Mouse (Mus musculus): ENCODE data around the gene Parp8.

Parp8 gene

DNA sequence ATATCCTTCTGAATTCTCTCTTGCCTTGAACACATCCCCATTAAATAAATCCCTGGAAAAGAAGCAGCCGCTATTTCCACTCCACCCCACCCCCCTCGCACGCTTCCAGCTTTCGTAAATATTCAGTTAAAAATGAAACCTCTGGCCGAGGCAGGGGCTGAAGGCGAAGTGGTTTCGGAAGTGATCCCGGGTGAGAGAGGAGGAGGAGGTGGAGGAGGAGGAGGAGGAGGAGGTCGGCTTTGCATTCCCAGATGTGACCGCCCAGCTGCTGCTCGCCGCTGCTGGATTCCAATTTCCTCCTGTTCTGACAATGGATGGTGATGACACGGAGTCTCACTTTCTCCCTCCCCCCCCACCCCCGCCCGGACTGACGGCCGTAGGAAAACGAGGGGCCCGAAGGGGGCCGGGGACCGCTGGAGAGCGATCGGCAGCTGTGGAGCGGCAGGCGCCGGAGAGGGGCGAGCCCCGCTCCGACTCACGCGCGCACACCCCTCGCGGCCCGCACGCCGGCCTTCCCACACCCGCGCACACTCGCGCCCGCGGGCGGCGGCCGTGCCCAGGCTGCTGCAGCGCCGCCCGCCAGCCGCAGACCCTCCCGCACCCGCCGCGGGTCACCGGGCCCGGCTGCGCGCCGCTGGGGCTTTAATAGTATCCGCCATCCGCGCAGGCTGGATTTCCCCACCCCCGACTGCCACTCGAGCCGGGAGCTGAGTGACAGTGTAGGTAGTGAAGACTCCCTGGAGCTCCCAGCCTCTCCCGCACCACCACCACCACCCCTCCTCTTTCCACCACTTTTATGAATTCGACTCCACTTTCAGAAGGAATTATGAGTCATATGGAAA lies at the start of gene Parp8:
Gene Parp8 (minus strand): TSS at position 312 of the 842 bp plus-strand sequence.
- peak; percentile 52 to 66 for DNase-seq

DNA sequence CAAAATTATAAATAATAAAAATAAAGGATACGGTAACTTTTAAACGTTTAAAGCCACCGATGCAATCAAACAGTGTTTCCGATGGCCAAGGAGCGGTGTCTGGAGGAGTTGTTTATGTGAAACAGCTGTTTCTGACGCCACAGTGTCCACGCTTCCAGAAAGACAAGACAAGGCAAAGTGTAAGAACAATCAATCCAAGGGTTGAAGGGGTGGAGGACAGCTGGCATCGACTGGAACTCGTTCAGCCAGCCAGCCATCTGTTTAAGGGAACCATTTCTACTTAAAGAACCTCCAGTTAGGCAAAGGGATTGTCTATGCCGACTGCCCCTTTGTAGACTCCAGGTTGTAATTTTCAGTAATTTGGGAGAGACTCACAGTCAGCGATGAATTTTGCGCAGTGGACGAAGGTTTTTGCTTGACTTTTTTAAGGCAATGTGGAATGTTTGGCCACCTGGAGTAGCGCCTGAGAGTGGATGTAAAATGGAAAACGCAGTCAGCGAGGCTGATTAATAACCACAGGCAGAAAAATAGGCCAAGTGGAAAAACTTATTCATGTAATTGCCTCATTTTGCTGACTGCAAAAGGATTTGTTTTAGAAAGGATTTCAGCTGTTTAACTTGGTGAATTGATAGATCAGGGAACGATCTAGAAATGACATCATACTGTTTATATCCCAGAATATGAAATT lies 37.4 kb upstream of the Parp8 start:
- no peak for DNase-seq

DNA sequence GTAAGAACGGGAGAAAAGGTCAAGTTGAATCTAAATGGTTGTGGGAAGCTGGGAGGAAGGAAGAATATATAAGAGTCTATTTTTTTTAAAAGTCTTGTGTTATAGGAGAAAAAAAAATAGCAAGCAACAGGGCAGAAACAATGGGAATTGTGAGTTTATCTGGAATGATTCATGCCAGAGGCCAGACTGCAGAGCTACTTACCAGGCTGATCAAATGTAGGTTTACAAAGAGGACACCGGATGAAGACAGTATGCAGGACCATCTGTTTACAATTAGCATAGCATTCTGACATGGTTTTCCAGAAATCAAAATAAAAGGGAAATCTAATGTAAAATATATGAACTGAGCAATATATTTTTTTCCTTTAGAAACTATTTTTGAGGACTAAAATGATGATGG lies 31.1 kb upstream of the Parp8 start:
- DNase-seq = no peak

DNA sequence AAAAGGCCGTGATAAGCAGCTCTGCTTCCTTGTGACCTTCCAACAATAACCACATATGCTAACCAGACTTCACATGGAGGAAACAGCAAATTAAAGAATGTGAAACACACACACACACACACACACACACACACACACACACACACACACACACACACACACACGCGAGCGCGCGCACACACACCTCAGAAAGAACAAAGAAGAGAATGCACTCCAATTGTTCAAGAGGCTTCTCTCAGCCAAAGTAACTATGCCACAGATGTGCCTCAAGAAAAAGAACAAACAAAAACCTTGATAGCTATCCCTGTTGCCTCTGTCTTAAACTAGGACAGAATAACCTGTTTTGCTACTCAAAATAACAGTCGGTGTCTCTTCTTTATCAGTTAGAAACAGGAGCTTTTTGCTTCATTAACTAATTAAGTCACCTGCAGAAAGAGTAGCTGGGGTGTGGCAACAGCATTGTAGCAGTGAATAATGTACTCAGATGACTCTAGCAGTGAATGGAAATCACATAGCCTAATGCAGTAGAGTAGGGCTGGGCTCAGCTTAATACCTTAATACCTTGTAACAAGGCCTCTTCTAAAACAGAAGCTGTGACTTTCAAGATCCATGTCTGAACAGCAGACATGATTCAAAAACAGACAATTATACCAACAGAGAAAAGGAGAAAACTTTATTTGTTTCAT lies 29.6 kb upstream of the Parp8 start:
- no peak for DNase-seq

DNA sequence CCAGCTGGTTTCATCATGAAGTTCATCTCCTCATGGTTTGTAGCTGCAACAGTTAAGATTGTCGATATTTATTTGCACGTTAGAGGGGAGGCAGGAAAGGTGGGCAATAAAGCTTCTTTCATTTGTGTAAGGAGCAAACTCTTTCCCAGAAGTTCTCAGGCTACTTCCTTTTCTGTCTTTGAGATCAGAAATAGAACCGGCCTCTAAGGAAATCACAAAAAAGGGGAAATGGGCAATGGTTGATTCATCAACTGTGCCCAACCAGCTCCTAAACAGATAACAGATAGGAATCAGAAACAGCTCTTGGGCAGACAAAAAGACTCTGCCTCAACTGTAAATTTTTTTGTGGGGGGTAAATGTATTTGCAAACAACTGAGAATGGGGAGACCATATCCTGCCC lies 27.4 kb upstream of the Parp8 start:
- no peak for DNase-seq

DNA sequence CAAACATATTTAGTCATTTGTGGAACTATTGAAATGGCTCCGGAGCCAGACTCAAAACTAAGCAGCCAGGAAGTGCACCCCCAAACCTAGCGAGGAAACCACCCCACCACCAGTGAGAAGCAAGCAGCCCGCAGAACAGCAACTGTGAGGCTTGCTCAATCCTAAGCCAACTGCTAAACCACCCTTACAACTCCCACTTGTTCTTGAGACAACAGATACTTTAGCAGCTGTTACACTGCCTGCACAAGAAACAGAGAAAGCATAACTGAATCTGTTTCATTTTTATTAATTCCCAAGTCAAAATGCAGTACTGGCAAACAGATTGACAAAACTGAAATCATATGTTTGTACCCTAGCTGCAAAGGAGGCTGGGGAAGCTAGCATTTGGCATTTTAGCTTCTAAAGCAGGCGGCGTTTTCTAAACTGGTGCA lies 23.2 kb upstream of the Parp8 start:
- no peak for DNase-seq

DNA sequence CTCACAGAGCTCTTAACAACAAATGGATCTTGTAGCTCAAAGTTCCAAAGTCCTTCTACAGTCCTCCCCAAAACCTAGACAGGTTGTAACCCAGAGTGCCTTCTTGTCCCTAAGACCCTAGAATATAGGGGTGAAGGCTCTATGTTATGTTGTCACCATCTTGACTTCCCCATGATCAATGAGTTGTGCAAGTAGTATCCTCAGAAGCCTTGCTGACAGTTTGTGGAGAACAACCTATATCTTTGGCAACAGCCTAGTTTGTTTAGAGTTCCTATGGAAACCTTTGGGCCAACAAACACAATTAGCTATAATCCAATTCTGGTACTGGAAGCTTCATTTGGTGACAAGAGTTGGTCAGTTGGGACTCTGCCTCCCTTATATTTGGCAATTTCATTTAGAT lies 18.2 kb upstream of the Parp8 start:
- DNase-seq = no peak

DNA sequence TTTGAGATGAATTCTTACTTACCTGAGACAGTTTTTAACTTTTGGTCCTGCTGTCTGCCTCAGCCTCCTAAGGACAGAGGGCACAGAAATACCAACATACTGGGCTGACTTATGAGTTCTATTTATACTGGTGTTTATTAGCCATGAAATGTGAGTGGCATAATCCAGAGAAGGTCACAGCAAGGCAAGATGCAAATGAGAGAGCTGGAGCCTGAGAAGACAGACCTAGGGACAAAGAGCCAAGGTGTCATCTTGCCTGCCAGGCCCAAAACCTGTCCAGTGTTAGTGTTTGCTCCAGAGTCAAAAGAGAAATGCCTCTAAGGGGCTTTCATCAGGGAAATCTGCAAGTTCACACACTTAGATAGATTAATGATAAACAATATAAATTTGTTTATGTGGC lies 15.7 kb upstream of the Parp8 start:
- DNase-seq = no peak

DNA sequence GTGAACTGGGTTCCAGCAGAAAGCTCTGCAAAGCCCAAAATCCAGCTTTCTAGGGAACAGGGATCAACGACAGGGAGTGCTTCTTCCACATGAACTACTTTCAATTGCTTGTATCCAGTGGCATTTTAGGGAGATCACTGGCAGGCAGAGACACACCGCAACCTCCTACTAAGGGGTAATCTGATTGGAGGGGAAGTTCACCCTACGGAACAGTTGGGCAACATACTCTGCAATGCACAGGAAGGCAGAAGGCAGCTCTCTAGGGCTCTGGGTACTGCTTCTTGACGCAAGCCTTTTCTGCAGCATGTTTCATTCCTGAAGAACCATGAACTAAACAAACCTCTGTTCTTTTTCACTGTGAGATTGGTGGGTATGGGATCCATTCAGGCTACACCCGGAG lies 10.9 kb upstream of the Parp8 start:
- DNase-seq = no peak

DNA sequence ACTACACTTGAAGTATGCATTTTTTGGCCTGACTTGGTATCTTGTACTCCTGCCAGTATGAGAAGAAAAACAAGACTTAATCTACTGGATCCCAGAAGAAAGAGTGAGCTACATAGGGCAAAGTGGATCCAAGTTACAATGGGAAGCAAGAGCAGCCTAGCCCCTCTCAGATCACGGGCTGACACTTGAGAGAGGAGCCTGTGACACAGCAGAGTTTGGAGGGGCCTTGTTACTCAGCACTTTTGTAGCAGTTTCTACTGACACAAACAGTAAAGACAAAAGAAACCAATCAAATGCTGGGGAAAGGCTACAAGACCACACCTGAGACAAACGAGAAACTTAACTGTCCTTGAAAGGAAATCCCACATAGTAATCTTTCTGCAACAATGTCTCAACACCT lies 9.8 kb upstream of the Parp8 start:
- DNase-seq = no peak

DNA sequence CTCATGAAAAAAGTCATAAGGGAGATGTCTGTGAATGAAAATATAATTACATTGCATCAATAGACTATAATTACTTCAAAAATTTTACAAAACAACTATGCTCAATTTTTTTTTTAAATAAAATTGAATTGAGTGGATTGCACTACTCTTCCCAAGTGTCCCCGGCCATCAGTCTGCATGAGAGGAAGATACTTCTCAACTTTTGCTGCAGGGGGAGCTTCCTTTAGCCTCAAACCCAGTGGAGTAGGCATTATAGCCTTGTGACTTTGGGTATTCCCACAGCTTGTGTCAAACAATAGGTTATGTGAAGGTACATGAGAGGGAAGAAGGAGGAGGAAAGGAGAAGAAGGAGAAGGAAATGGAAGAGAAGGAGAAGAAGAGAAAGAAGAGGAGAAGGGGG lies 9.3 kb upstream of the Parp8 start:
- DNase-seq = no peak

DNA sequence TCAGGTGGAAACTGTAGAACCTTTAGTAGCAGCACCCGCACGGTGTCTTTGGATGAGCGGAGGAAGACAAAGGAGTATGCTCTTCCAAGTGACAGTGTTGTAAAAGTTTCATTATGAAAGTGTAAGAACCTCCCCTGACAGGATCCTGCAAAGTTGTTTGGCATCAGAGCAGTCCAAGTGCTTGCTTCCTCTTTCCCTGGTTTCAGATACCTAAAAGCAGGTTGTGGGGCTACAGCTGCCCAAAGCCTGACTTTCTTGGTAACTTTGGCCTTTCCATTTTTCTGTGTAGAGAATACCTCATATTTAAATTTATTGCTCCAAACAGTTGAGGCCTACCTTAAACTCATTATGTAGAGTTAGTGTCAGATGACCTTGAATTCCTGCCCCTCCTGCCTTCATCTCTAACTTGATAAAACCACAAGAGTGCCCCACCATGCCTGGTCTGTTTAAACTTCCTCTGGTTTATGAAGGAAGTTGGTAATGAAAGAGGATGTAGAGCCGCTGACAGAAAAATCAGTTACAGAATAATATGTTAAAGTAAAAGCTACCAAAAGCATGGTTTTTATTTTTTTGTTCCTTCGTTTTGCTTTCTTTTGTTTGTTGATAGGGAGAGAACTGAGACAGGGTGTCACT lies 8.5 kb upstream of the Parp8 start:
- DNase-seq = no peak

DNA sequence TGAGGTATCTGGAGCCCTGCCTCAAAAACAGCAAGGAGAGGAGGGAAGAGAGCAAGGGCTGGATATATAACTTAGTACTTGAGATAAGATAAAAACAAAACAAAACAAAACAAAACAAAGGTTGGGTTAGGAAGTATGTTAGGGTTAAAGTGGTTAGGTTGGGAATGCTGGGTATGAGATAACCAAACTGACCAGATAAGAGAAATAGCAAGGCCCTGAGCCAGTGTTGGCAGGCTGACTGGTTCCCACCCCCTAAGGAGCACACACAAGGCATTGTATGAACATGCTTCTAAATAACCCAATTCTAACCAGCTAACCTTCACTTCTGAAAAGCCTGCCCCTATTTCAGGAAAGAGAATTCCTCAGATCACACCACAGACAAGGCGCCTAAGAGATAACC lies 7.1 kb upstream of the Parp8 start:
- no peak for DNase-seq

DNA sequence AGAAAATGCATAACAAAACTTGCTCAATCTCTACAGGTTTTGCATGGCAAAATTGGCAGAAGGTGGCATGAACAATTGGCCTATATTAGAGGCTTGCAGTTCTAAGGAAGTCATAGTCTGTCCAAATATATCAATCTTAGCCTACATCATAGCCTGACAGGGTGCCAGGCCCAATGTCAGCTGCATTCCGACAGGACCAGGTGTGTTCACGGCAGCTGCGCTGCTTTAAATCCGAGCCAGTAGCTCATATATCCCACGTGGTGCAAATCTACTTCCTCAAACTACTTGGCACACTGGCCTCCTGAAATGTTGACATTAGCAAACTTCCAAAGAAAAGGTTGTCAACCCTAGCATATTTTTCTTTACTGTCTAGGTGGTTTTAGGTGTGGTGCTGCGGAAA lies 6.2 kb upstream of the Parp8 start:
- no peak for DNase-seq

DNA sequence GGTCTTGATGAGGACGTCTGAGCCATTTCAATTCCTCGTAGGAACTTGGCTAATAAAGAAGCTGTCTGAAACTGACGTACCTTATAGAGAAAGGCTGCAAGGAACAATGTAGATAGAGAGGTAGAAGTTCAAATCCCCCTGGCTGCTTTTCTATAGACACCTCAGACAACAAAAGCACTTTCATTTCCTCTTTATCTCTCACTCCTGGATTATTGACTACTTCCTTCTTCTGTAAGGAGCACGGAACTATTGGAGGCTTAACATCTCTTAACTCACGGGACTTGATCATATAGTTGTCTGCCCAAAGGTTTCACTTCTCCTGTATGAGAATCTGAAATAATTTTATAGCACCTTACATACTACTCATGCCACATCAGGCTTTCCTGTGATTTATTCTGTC lies 2.9 kb upstream of the Parp8 start:
- no peak for DNase-seq

DNA sequence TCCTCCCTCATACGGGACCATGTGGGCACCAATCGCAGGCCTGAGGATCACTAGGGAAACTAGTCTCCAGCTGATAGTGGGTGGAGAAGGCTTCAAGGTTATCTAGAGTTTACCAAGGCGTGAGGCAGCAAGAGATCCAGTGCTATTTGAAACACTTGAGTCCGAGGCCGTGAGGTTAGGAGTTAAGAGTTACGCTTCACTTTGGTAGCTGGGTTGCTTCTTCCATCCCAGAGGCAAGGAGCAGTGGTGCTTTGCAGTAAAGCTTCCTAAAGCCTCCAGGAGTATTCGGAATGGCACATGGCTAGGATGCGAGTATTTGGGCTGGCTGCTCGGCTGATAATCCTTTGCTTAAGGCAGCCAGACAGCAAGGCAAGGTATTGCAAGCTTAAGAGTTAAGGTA lies 2.0 kb upstream of the Parp8 start:
- no peak for DNase-seq

DNA sequence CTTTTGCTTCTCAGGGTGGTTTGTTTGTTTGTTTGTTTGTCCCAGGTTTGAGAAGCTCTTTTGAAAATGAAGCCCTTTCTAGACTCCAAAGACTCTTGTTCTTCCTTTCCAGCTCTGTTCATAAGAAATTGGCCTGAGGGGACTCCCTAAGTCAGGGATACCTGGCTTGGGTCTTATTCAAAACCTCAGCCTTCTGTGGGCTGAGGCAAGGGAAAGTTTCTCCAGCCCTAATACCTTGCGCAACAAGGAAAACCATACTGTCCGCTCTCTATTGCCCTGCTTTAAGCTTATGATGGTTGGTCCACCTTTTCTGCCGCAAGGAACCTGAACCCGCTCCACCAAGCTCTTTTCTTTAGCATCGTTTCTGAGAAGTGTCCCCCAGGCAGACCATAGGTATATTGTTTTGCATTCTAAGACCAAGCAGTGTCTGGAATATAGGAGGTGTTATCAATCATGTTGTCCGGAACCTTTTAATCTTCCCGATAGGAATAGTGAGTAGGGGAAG lies 991 bp upstream of the Parp8 start:
- DNase-seq = no peak

DNA sequence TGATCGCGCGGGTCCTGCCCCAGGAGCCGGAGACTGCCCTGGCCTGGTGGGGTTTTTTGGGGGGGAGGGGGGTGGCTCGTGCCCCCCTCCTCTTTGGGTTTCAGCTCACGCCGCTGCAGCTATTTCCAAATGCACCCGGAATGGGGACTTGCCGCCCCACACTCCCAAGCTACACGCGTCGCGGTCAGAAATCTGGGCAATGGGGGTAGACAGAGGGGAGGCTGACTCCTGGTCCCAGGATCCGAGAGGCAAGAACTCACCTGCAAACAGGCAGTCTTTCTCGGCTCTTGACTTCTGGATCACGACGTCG lies 466 bp downstream of the Parp8 start:
- DNase-seq = no peak

DNA sequence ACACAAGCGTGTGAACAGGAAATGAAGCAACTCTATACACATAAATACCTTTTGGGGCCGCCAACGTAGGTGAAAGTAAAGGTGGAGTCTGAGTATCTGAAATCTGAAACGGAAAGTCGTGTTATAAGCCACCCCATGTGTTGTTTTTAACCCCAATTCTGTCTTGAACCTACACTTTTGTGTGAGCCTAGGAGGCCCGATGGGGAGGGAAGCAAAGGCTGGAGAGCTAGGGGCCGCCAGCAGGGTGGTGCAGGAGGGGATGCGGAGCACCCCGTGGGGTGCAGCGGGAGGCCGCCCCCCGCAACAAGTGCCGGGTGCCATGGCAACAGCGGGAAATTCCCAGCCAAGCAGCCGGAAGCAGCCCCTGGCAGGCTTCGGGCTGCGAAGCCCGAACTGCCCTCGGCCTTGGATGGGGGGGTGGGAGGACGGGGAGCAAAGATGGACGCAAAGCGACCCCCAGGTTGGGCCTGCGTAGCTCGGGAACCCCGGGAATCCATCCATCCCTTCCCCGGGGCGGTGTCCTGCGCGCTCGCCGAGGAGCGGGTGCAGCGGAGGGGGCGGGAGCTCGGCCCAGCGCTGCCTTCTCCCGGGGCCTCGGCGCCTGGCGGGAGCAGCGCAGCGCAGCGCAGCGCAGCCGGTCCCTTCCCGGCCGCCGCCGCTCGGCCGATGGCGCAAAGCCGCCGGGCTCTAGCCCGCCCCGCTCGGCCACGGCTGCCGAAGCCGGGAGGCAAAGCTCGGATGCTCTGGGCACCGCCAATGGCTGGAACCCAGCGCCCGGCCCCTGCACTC lies 1.0 kb downstream of the Parp8 start:
- DNase-seq = peak; percentile 46 to 72

DNA sequence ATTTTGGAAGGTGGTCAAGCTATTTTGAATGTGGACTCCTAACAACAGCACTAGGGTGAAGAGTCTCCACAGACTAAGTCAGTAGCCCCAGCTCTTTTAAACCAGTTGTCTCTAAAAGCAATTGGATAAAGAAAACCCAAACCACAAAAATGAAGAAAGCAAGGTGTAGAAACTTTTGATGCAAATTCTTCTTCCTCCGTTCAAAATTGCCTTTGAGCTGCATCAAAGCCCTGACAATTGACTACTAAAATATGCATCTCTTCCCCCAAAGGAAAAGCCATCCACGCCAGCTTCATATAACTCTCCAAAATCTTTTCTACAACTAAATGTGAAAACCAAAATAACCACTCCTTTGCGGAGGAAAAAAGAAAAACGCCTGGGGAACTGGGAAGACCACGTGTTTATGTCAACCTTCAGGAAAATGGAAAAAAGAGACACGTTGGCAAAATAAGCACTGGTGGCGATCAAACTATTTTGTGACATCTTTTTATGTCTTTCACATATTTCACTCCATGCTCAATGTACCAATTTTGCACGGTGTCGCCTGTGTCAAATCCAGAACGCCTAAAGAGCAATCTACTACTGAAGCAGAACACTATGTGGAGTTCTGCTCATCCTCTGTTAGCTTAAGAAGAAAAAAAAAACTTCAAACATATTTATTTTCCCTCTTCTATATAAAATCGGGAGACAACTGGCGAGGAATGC lies 1.8 kb downstream of the Parp8 start:
- no peak for DNase-seq

DNA sequence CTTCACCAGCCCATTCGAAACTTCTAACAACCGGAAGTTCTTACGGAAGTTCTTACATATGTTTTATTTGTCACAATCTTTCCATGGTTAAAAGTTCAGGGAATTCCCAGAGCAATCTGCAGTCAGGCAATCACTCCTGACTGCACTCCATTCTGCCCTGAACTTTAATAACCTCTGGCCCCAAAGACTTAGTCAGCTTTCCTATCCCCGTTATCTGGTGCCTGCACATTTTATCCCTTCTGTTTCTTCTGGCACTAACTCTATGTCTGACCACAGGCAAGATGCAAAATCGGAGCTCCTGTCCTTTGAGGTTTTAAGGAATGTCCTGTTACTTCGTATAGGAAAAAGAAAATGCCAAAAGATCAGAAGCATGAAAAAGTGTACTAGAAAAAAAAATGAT lies 4.7 kb downstream of the Parp8 start:
- no peak for DNase-seq

DNA sequence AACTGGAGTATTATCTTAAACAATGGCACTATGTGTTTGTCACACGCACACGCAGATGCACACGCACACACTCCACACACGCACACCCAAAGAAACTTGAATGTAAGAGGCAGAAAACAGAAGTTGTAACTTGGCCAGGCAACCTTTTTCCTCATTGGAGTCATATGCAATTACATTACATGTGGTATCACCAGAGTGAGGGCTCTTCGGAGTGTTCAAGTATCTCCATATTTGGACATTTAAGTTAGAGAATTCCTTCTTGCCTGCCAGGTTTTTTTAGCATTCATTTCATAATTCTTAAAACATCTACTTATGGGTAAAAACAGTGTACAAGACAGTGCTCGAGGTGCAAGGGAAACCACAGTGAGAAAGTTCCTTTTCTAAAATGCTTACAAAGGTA lies 6.7 kb downstream of the Parp8 start:
- no peak for DNase-seq

Data from kidney, postnatal 25 days (tissue).